Mouse (Mus musculus) left cerebral cortex, postnatal 25 days (tissue): ENCODE results near the gene Gng3. TPM values are rescaled to one million over a fixed set of nuclear protein-coding genes. Genes with fewer than 3 reads are reported as not detected.

ENCODE experiments used
- DNase-seq, 2 experiments: peaks; one replicate each; pipeline ENCODE4 v3.0.0; 2022; ENCODE audit warnings: low spot score in 2 of 2, mixed read lengths in 1 of 2
- intact Hi-C: fragments of 180-260 bp; cut with DNase I; formaldehyde crosslinking; loops from one replicate; pipeline ENCODE4 v1.15.1; 2025
- microRNA-seq, 2 experiments: library from miRNA; unstranded; fragments of <30 nt; microRNA quantifications; one replicate each; pipeline ENCODE4 v1.2.0; 2022
- total RNA-seq, 2 experiments: library from RNA; stranded (reverse); gene quantifications; 2 replicates each; pipeline ENCODE4 v1.2.3; 2021

Gng3 gene
- total RNA-seq, 2 experiments from 2014 or later: 201 to 223 TPM

DNA sequence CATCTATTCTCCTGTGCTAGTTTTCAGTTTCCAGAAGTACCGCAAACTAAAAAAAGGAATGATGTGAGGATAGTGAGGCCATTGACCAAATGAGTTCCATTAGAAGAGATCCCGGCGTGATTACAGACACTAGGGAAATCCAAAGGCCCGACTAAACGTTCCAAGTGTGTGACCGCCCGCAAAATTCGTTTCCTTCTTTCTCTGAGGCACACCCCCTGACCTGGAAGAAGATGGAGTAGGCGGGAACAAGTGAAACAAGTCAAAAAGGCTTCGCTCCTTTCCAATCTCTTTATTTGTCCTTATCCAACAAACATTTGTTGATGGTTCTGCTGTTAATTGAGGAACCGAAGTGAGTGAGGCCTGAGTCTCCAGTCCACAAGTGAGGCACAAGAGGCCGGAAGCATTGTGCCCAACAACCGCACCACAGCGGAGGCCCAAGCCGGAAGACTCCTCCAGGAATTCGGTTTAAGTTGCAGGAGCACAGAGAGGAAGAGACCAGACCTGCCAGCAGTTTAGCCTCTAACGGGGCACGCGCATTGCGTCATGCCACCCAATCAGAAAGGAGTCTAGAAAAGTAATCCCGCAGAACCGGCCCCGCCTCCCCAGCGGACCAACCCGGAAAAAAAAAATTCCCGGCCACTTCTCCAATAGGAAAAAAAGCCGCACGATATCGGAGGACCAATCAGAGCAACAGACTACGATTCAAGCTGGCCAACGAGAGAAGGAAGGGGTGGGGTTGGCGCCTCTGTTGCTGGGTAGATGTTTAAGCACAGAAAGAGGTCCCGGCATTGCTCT lies 20.0 kb downstream of the Gng3 start, which contains the start of gene Ttc9c:
TSS of gene Ttc9c (minus strand) at position 533 of the 795 bp plus-strand sequence.
- DNase-seq: peak; percentile 96 to 100
- intact Hi-C loops: loop anchor here (1.0 to 5.0 kb wide), 4 partner anchors 16 to 252 kb away; partner anchors contain the start of genes Nxf1, Polr2g and Zbtb3

DNA sequence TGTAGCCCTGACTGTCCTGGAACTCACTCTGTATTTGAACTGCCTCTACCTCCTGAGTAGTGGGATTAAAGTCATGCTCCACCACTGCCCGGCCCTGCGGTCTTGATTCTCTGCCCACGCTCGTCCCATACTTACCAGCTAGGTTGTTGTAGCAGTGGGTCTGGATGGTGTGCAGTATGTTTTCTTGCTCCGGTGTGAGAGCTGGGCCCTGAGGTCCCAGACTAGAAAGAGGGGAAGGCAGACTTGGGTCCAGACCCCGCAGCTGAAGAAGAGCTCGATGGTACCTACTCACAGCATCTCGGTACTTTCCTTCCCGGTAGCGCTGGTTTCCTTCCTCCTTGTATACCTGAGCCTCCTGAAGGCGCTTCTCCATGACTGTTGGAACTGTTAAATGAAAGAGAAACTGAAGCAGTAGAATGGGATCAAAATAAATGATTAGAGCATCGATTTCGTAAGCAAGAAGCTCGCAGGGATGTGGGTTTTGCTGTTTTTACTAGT lies 20.6 kb downstream of the Gng3 start:
- intact Hi-C loops: loop anchor here (2.0 to 5.0 kb wide), 3 partner anchors 16 to 251 kb away; partner anchors contain the start of genes Nxf1 and Zbtb3

DNA sequence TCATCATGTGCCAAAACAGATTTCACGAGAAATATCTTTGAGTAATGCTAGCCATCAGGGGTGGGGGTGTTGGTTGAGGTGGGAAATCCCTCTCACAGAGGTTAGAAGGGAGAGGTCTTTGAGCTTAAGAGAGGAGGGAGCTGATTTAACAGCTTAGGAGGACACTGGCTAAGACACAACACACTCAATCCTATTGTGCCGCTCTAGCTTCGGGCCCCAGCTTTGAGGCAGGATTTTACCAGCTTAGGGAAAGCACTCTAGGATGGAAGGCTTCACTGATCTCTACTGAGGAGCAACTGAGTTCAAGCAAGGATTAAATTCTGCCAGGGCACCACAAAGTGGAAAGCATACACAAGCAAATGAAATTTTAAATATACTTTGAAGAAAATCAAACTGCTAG lies 22.0 kb downstream of the Gng3 start:
- intact Hi-C loops: loop anchor here (5.0 kb wide), 2 partner anchors 60 to 250 kb away; partner anchors contain the start of gene Nxf1

More for the DNA sequence above, 20.6 kb downstream of the Gng3 start:
- DNase-seq: no peak

DNA sequence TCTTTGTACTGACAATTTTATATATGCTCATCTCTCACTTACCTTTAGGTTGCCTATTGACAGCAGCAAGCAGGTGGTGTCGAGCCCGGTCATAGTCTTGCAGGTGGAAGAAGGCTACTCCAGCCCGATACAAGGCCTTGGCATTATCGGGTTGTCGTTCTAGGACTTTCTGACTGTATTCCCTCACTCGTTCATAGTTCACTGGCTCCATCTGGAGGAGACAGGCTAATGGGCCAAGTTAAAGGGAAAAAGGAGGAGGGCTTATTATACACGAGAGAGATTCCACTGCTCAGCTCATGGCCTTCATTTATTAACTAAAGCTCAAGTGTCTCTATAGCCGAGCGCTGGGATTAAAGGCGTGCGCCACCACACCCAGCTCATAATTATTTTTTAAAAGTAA lies 23.2 kb downstream of the Gng3 start:
- intact Hi-C loops: loop anchor here (5.0 kb wide), 2 partner anchors 59 to 249 kb away; partner anchors contain the start of gene Nxf1
- no peak for DNase-seq

More for the DNA sequence above, 22.0 kb downstream of the Gng3 start:
- DNase-seq: no peak

DNA sequence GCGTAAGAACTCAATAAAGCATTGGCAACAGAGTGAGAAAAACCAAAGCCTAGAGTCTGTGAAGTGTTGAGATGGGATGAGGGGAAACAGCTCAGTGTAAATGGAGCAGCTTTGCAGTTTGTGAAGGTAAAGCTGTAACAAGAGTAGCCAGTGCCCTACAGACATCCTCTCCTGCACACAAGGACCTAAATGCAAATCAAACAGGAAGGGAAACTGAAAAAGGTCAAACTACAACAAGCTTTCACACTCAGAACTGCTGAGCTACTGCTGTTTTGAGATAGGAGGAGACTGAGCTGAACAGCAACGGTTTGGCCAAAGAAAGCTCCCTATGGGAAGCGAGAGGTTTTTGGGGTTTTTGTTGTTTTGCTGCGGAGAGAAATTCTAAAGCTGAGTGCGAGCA lies 32.2 kb downstream of the Gng3 start:
- no peak for DNase-seq
- intact Hi-C loops: no loop called here

DNA sequence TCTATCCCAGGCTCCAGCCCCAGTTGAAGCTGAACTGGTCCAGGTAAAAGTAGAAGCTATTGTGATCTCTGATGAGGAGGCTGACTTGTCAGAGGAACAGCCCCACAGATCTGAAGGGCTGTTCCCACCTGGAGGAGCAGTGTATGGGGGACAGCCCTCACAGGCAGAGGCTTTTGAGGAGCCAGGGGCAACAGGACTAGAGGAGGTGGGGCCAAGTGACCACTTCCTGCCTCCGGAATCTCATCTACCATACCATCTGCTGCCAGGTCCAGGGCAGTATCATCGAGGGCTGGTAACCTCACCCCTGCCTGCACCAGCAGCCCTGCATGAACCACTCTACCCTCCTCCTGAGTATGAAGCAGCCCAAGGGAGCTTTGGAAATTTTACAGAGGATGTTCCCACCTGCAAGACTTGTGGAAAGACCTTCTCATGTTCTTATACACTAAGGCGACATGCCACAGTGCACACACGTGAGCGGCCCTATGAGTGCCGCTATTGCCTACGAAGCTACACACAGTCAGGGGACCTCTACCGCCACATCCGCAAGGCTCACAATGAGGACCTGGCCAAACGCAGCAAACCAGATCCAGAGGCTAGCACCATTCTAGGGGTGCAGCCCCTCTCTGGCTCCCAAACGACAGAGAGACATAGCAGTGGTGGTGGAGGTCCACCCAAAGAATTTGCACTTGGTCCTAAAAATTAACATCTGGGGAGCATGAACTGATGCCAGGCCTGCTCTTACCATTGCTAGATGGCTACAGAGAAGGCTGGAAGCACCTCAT lies 34.9 kb downstream of the Gng3 start:
- no peak for DNase-seq
- intact Hi-C loops: loop anchor here (2.0 kb wide), 1 partner anchor 15 kb away; the partner anchor contains the start of gene Ttc9c

DNA sequence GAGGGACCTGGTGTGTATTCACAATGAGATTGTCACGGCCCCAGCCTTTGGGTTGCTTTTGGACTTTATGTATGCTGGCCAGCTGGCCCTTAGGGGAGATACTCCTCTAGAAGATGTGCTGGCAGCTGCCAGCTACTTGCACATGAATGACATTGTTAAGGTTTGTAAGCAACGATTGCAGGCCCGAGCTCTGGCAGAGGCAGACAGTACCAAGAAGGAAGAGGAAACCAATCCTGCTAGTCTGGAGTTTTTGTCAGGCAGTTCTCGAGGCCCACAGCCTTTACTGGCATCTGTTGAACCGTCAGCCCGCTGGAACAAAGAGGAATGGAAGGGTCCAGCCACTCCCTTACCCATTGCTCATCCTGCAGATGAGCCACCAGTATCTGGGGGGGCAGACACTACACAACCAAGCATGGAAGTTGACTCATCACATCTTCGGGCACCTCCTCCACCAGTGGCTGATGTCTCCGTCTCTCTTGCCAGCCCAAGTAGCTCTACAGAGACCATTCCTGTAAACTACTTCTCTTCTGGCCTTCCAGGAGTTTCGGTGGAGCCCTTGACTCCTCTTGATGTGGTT lies 35.7 kb downstream of the Gng3 start:
- DNase-seq: no peak
- intact Hi-C loops: loop anchor here (2.0 kb wide), 1 partner anchor 16 kb away; the partner anchor contains the start of gene Ttc9c

DNA sequence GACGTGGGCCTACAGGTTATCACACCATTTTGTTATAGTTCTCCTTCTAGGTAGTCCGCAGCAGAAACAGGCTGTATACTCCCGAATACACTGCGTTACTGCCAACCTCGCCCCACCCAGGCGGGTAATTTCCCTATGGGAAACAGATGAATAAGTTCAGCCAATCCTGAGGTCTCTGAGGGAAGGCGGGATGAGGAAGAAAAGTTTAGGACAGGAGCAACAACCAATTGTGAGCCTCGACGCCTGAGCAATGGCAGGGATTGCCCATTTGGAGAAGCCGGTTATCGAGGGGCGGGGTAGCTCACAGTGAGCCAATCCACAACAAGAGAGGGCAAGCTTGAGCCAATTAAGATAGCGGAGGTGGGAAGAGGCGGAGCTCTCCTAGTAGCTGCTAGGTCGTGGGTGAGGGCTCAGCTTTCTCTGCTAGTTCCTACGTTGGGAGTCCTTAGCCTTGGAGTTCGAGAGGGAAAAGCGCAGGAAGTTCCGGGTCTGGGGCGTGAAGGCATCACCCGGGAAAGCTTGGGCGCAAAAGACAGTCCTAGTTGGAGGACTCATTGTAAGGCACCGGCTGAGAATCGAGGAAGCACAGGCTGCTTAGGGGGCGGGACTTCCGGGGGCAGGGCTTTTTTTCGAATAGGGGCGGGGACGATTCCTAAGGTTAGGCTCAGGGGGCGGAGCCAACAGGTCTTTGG lies 36.7 kb downstream of the Gng3 start, which contains the start of gene Zbtb3:
TSS of gene Zbtb3 (plus strand) at position 426 of the 692 bp plus-strand sequence.
- peak; percentile 96 to 99 for DNase-seq
- intact Hi-C loops: loop anchor here (2.0 kb wide), 1 partner anchor 17 kb away; the partner anchor contains the start of gene Ttc9c

DNA sequence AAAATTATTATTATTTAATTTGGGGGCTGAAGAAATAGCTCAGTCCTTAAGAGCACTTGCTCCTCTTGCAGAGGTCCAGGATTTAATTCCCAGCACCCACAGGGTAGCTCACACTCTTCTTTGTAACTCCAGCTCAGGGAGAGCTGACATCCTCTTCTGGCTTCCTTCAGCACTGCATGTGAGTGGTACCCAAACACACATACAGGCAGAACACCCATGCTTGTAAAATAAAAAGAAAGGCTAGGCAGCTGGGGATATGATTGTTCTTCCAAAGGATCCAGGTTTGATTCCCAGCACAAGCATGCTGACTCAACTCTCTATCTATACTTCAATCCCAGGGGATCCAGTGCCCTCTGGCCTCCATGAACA lies 40.1 kb downstream of the Gng3 start:
- intact Hi-C loops: loop anchor here (1.0 kb wide), 1 partner anchor 20 kb away; the partner anchor contains the start of gene Ttc9c
- no peak for DNase-seq

DNA sequence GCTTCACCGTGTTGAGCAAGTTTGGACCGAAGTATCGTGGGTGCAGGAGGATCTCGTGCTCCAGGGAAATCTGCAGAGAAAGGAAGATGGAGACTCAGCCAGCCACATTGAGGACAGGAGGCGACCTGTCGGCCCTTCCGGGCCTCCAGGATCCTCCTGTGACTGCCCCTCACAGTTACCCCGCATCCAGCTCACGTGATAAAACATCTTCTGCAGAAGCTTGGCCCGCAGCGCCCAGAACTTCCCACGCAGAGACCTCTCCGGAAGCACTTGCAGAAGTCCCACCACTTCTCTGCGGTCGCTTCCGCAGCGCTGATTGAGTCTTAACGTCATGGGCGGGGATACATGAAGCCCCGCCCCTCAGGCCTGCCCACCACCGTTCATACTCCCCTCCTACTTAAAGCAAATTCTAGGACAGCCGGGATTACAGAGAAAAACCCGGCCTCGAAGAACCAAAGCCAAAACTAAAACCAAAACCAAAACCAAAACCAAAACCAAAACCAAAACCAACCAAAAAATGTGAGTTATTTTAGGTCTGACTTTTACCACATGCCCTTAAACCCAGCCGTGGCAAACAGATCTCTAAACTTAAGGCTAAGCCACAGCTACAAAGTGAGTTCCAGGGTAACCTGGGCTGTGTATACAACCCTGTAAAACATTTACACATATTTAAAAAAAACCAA lies 40.6 kb downstream of the Gng3 start, which contains the start of gene Polr2g:
TSS of gene Polr2g (minus strand) at position 314 of the 683 bp plus-strand sequence.
- peak; percentile 88 to 96 for DNase-seq
- intact Hi-C loops: loop anchor here (1.0 kb wide), 1 partner anchor 21 kb away; the partner anchor contains the start of gene Ttc9c

DNA sequence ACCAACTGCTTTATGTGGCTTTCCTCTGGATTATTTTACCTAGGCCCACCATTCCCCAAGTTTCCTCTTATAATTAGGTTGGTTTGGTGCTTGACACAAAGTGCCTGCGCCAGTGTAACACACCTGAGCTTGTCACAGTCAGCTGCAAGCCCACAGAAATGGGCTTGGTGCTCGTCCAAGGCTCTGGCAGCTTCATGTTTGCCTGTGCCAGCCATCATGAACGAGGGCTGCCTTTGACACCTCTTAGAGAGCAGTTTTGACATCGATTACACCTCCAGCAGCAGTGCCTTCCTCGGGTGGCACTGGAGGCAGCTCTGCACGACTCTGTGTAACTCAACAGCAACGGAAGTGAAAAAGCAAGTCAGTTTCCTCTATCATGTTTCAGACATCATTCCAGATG lies 48.8 kb downstream of the Gng3 start:
- intact Hi-C loops: no loop called here
- DNase-seq: peak in 1 of 2 experiments; percentile 69

DNA sequence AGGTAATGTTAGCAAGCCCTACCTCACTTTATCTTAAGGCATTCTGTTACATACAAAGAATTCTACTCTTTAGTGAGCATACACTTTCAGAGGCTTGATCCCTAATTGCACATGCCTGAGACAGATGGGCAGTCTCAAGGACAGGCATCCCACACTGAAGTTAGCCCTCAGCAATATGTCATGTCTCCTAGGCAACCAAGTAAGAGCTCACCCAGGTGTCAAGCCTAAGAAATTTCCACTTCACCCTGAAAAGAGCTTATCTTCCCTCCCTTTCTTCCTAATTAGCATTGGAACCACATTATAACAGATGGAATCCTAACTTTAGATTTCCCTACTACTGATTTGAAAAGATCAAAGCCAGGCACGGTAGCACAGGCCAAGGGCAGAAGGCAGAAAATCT lies 49.8 kb downstream of the Gng3 start:
- intact Hi-C loops: no loop called here

DNA sequence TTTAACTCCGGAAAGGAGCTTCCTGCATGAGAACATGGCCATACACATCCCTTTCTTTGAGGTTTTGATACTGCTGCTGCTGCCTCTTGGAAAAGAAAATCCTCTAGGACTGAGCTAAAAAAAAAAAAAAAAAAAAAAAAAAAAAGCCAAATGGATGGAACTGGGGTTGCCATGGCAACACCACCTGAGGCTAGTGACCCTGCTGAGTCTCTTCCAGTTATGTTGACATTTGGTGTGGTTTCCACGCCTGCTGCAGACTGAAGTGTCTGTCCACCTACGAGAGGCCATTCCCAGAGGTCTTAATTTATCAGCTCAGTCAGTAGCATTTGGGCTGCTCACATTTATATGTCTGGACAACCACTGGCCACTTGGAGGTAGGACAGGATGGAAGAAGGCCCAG lies 50.5 kb downstream of the Gng3 start:
- no peak for DNase-seq
- intact Hi-C loops: no loop called here

More for the DNA sequence above, 49.8 kb downstream of the Gng3 start:
- peak in 1 of 2 experiments; percentile 60 for DNase-seq

Small RNA genes lying within 50 kb of the gene (microRNA-seq; reads per million reads assigned to microRNA genes)
- 0 reads per million in 2 experiments for gene Mir5136

Other genes starting within 250 kb of the Gng3 start
- gene Slc22a8, start 247.9 kb downstream of the Gng3 start, total RNA-seq: 10 to 100 TPM; 11.7 to 15.1 TPM
- gene Slc22a6, start 221.2 kb downstream of the Gng3 start, total RNA-seq: 1 to 10 TPM; 5.5 to 5.8 TPM
- 100 to 1,000 TPM; 160 to 162 TPM for gene Chrm1, start 175.4 kb downstream of the Gng3 start, total RNA-seq
- 100 to 1,000 TPM; 148 to 161 TPM for gene Slc3a2, start 115.8 kb downstream of the Gng3 start, total RNA-seq
- gene Wdr74, start 103.4 kb downstream of the Gng3 start, total RNA-seq: 10 to 100 TPM; 46.0 to 58.5 TPM
- gene 1700092M07Rik, start 98.5 kb downstream of the Gng3 start, total RNA-seq: 1 to 10 TPM; 1.1 to 1.5 TPM
- 10 to 100 TPM; 61.5 to 70.1 TPM for gene Stx5a, start 97.8 kb downstream of the Gng3 start, total RNA-seq
- gene Nxf1, start 82.1 kb downstream of the Gng3 start, total RNA-seq: 10 to 100 TPM; 87.4 to 92.0 TPM
- gene Tmem223, start 68.2 kb downstream of the Gng3 start, total RNA-seq: 10 to 100 TPM; 73.0 to 75.0 TPM
- 10 to 100 TPM; 10.6 to 10.9 TPM for gene Tmem179b, start 64.7 kb downstream of the Gng3 start, total RNA-seq
- 10 to 100 TPM; 12.0 to 12.4 TPM for gene Taf6l, start 52.8 kb downstream of the Gng3 start, total RNA-seq
- gene Polr2g, start 40.6 kb downstream of the Gng3 start, total RNA-seq: 100 to 1,000 TPM; 107 to 113 TPM
- gene Zbtb3, start 36.6 kb downstream of the Gng3 start, total RNA-seq: 1 to 10 TPM; 5.9 to 7.1 TPM
- 10 to 100 TPM; 35.1 to 35.5 TPM for gene Ttc9c, start 19.9 kb downstream of the Gng3 start, total RNA-seq
- 100 to 1,000 TPM; 110 to 112 TPM for gene Hnrnpul2, start 19.2 kb downstream of the Gng3 start, total RNA-seq
- not detected for gene AC129217.1, start 9.4 kb downstream of the Gng3 start, total RNA-seq
- 100 to 1,000 TPM; 111 to 112 TPM for gene Bscl2, start 1.7 kb downstream of the Gng3 start, total RNA-seq
- under 1 TPM; 0.92 to 0.96 TPM for gene Lrrn4cl, start 11.6 kb upstream of the Gng3 start, total RNA-seq
- 10 to 100 TPM; 91.0 to 94.1 TPM for gene Ubxn1, start 32.3 kb upstream of the Gng3 start, total RNA-seq
- gene Uqcc3, start 41.7 kb upstream of the Gng3 start, total RNA-seq: 10 to 100 TPM; 32.3 to 35.6 TPM
- gene Lbhd1, start 44.5 kb upstream of the Gng3 start, total RNA-seq: 1 to 10 TPM; 5.4 to 7.2 TPM
- not detected for gene Gm49403, start 44.7 kb upstream of the Gng3 start, total RNA-seq
- gene 1810009A15Rik, start 49.7 kb upstream of the Gng3 start, total RNA-seq: 10 to 100 TPM; 21.4 to 23.9 TPM
- gene Gm49416, start 49.7 kb upstream of the Gng3 start, total RNA-seq: 1 to 10 TPM; 2.4 to 3.3 TPM
- 10 to 100 TPM; 22.6 to 24.3 TPM for gene Ints5, start 53.8 kb upstream of the Gng3 start, total RNA-seq
- gene Ganab, start 58.9 kb upstream of the Gng3 start, total RNA-seq: 100 to 1,000 TPM in 1 of 2 experiments, 10 to 100 TPM in 1; 98.5 to 102 TPM
- 100 to 1,000 TPM; 151 to 163 TPM for gene B3gat3, start 81.2 kb upstream of the Gng3 start, total RNA-seq
- gene Rom1, start 90.2 kb upstream of the Gng3 start, total RNA-seq: 1 to 10 TPM; 5.7 TPM
- 1 to 10 TPM; 8.2 to 8.4 TPM for gene Eml3, start 90.4 kb upstream of the Gng3 start, total RNA-seq
- gene Mta2, start 102.7 kb upstream of the Gng3 start, total RNA-seq: 10 to 100 TPM; 46.0 to 46.9 TPM
- gene Tut1, start 114.7 kb upstream of the Gng3 start, total RNA-seq: 10 to 100 TPM; 18.7 to 20.1 TPM
- 100 to 1,000 TPM; 203 to 212 TPM for gene Eef1g, start 127.8 kb upstream of the Gng3 start, total RNA-seq
- gene Ahnak, start 150.1 kb upstream of the Gng3 start, total RNA-seq: 10 to 100 TPM; 20.2 to 21.0 TPM
- not detected for gene Scgb1a1, start 248.8 kb upstream of the Gng3 start, total RNA-seq